Mouse (Mus musculus) embryonic facial prominence, embryonic 15.5 days (tissue): ENCODE results near the gene Atxn7. TPM values are rescaled to one million over a fixed set of nuclear protein-coding genes. Genes with fewer than 3 reads are reported as not detected.
A peak's percentile ranks its signal among the peaks of the same experiment; 100 is the strongest.
"Not testable (repeated sequence)": the region's sequence is repeated elsewhere in the genome, so short reads cannot be mapped to it uniquely, and the experiment has no call there.

Experiments
- ATAC-seq: fragments of 200-750 bp; cut with Nextera tagmentation; 2 replicates; pipeline ENCODE4 v1.8.0; 2017; ENCODE audit warnings: low read depth, moderate TSS enrichment; ENCODE audit not compliant: insufficient number of reproducible peaks, low FRiP score, low TSS enrichment
- H3K27ac ChIP-seq: fragments of 300-500 bp; sonication (generic); replicated peaks from 2 replicates; pipeline ENCODE4 v1.5.1; 2015; ENCODE audit warnings: mild to moderate bottlenecking, inconsistent platforms
- H3K27me3 ChIP-seq: fragments of 300-500 bp; sonication (generic); 2 replicates; pipeline ENCODE4 v1.6.1; 2015; ENCODE audit warnings: inconsistent platforms
- H3K36me3 ChIP-seq: fragments of 300-500 bp; sonication (generic); 2 replicates; pipeline ENCODE4 v1.6.1; 2015; ENCODE audit warnings: mild to moderate bottlenecking, inconsistent platforms
- H3K4me1 ChIP-seq: fragments of 300-500 bp; sonication (generic); 2 replicates; pipeline ENCODE4 v1.6.1; 2015; ENCODE audit warnings: inconsistent platforms
- H3K4me2 ChIP-seq: fragments of 300-500 bp; sonication (generic); replicated peaks from 2 replicates; pipeline ENCODE4 v1.6.1; 2015; ENCODE audit warnings: mild to moderate bottlenecking, inconsistent platforms
- H3K4me3 ChIP-seq: fragments of 300-500 bp; sonication (generic); replicated peaks from 2 replicates; pipeline ENCODE4 v1.5.1; 2015; ENCODE audit warnings: mild to moderate bottlenecking, inconsistent platforms
- H3K9ac ChIP-seq: fragments of 300-500 bp; sonication (generic); 2 replicates; pipeline ENCODE4 v1.6.1; 2015; ENCODE audit warnings: inconsistent platforms
- H3K9me3 ChIP-seq: fragments of 300-500 bp; sonication (generic); replicated peaks from 2 replicates; pipeline ENCODE4 v1.6.1; 2016; ENCODE audit warnings: inconsistent platforms
- WGBS: fragments of 180-500 bp; shearing (Covaris S2); methylation state at CpG from one replicate; pipeline ENCODE4 v1.1.7; 2015; 5-methylcytosine and 5-hydroxymethylcytosine counted together
- polyA plus RNA-seq: library from polyadenylated mRNA; unstranded; fragments of >200 nt; fragmentation: Nextera tagmentation; extraction: Ambion mirVana; gene quantifications from 2 replicates; pipeline ENCODE4 v1.2.1, GENCODE M21; 2015

Atxn7 gene
- polyA plus RNA-seq, 1 experiment from 2014 or later = 6.2 TPM

DNA sequence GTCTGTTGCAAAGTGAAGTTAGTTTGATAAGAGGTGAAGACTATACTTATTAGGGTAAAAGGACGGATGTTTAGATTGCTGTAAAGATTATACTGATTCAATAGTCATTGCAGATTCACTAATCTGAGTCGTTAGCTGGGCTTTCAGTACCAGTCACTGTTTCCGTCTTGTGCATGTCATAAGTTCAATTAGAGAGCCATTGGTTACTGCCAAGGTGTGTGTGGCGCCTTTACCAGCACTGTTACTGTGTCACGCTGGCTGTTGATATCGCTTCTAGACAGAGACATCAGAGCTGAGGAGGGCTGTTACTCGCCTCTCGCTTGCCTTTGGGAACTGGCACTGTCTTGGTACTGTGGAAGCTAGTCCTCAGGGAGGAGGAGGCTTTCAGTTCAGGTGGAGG, 64.6 kb downstream of the Atxn7 start:
- 90% methylated on average over 8 of the region's 8 CpGs for WGBS
- no peaks in the 10 kb centered on the region for H3K9me3 ChIP-seq
- ATAC-seq = no peak
- H3K27ac ChIP-seq = no peak overlapping the region
- H3K4me3 ChIP-seq = no peak overlapping the region
- H3K9ac ChIP-seq = no peak overlapping the region
- no peaks in the 10 kb centered on the region; the same call in 1 of the 2 replicates for H3K4me1 ChIP-seq
- H3K27me3 ChIP-seq = no peaks in the 10 kb centered on the region
- H3K4me2 ChIP-seq = no peak overlapping the region
- peaks cover 7% of the 10 kb centered on the region; the same call in 1 of the 2 replicates for H3K36me3 ChIP-seq

DNA sequence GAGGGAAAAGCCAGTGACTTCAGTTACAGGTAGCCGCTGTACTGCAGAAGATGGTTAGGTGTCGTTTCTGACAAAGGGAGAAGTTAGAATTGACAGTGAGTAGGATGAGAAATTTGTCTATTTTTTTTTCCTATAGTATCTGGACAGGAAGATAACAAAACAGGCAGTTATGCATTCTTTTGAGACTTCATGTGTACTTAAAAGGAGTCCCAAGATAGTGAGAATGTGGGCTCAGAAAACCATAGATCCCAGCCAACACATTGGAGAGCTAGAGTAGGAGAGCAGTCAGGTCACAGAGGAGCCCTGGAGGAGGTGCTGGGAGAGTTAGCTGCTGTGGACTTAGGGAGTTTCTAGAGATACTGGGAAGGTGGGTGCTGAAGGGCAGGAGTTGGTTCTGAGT, 69.4 kb downstream of the Atxn7 start:
- ATAC-seq = no peak

DNA sequence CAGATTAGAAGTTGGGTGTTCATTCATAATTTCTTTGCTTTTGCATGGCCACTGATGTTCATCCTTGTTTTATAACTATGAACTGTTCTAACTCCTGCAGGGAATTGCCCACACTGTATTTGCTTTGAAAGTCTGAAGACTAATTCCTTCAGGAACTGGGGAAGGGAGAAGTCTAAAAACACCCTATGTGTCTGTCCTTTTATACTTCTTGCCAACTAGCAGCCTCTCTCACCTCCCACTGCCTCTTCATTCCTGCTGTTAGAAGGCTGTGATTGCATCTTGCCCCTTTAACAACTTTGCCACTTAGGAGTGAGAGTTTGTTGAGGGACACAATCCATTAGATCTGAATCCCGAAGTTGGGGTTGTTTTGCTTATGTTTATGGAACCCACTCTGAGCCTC, 71.6 kb downstream of the Atxn7 start:
- 83% methylated on average over 1 of the region's 1 CpGs for WGBS

More for the DNA sequence above, 69.4 kb downstream of the Atxn7 start:
- Histone ChIP-seq H3K4me1 (no peaks in the 10 kb centered on the region; the same call in 1 of the 2 replicates), H3K27ac (no peak overlapping the region), H3K9me3 (no peaks in the 10 kb centered on the region), H3K9ac (no peak overlapping the region), H3K4me2 (no peak overlapping the region), H3K27me3 (no peaks in the 10 kb centered on the region), H3K36me3 (peaks cover 7% of the 10 kb centered on the region; the same call in 1 of the 2 replicates), H3K4me3 (no peak overlapping the region)
- WGBS = 95% methylated on average over 2 of the region's 2 CpGs

DNA sequence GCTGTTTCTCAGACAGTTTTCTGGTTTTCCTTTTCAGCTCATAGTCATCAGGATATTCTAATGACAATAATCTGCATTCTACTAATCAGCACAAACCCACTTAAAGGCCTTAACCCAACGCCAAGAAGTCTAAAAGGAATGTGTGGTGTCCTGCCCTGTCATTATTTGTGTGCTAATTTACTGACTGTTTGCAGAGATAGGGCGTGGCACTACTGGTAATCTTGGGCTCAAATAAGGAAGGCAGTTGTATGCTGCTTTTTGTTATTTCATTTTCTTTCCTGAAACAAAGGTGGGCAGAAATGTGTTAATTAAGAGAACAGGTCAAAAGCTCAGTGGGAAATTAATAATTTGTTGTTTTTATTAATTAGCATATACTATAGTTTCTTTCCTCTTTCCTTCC, 75.1 kb downstream of the Atxn7 start:
- H3K36me3 ChIP-seq = peaks cover 2% of the 10 kb centered on the region; the same call in 1 of the 2 replicates
- H3K9me3 ChIP-seq = no peaks in the 10 kb centered on the region
- H3K27ac ChIP-seq = no peak overlapping the region
- no peak for ATAC-seq
- H3K27me3 ChIP-seq = no peaks in the 10 kb centered on the region
- H3K4me1 ChIP-seq = no peaks in the 10 kb centered on the region
- H3K4me3 ChIP-seq = no peak overlapping the region
- no peak overlapping the region for H3K9ac ChIP-seq
- WGBS = 62% methylated on average over 2 of the region's 2 CpGs
- H3K4me2 ChIP-seq = no peak overlapping the region

More for the DNA sequence above, 71.6 kb downstream of the Atxn7 start:
- Histone ChIP-seq H3K4me3 (no peak overlapping the region), H3K27me3 (no peaks in the 10 kb centered on the region), H3K9me3 (no peaks in the 10 kb centered on the region), H3K27ac (no peak overlapping the region), H3K4me2 (no peak overlapping the region), H3K36me3 (peaks cover 4% of the 10 kb centered on the region; the same call in 1 of the 2 replicates), H3K9ac (no peak overlapping the region), H3K4me1 (no peaks in the 10 kb centered on the region; the same call in 1 of the 2 replicates)
- no peak for ATAC-seq

DNA sequence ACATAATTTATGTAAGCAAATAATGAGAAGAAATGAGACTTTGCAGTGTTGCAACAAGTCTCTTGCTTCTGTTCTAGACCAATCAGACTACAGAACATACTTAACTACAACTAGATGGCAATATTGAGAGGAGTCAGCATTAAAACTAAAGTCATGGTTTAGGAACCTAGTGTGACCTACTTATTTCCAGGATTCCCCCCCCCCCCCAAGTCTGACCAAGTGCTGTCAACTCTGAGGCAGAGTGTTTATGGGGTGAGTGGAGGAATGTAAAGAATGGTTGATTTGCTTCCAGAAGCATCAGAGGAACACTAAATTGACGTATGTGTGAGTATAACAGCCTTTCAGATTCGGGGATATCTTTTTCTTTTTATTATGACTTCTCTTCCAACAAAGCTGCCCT, 77.0 kb downstream of the Atxn7 start:
- 68% methylated on average over 2 of the region's 2 CpGs for WGBS
- Histone ChIP-seq H3K27ac (no peak overlapping the region), H3K9me3 (no peaks in the 10 kb centered on the region), H3K27me3 (no peaks in the 10 kb centered on the region), H3K4me1 (no peaks in the 10 kb centered on the region), H3K36me3 (peaks cover 2% of the 10 kb centered on the region; the same call in 1 of the 2 replicates), H3K9ac (no peak overlapping the region), H3K4me3 (no peak overlapping the region), H3K4me2 (no peak overlapping the region)
- ATAC-seq = no peak

DNA sequence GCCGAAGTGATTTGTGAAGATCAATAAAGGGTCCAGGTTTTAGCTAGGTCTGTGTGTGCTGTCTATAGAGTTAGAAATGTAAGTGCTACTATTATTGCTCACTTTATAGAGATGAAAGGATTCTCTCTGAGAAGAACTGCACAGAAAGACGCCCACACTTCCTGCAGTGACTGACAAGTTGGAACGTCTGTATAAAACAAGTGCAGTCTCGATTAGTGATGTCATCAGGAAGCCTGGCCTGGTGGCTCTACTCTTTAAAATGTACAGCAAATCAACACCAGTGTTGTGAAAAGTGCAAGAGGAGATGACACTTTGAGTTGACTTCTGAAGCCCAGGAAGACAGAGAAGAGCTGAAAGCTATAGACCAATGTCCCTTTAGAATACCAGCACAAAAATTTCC, 81.1 kb downstream of the Atxn7 start:
- no peak overlapping the region for H3K4me2 ChIP-seq
- H3K36me3 ChIP-seq = peaks cover 15% of the 10 kb centered on the region
- H3K27ac ChIP-seq = no peak overlapping the region
- 61% methylated on average over 4 of the region's 4 CpGs for WGBS
- no peak for ATAC-seq
- H3K4me3 ChIP-seq = no peak overlapping the region
- no peaks in the 10 kb centered on the region for H3K27me3 ChIP-seq
- H3K4me1 ChIP-seq = no peaks in the 10 kb centered on the region
- H3K9ac ChIP-seq = no peak overlapping the region
- H3K9me3 ChIP-seq = no peaks in the 10 kb centered on the region

DNA sequence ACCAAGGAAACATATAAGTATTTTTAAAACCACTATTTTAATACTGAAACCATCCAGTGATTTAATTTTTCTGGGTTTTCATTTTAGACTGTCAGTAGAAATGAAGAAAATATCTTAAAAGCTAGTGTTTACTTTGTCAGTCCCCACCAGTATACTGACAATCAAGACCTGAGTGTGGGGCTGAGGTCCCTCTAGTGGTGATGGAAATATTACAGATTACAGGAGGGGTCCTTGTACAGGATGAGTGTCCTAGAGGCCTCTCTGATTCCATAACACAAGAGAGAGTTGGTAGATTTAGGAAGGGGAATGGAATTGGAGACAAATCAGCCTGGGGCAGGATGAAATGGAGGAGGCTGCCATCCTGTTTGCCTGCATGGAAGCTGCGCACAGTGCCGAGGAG, 93.1 kb downstream of the Atxn7 start:
- Histone ChIP-seq H3K4me1 (no peaks in the 10 kb centered on the region), H3K36me3 (peaks cover 39% of the 10 kb centered on the region), H3K27ac (no peak overlapping the region), H3K27me3 (no peaks in the 10 kb centered on the region), H3K4me3 (no peak overlapping the region), H3K9me3 (no peaks in the 10 kb centered on the region), H3K9ac (no peak overlapping the region), H3K4me2 (no peak overlapping the region)
- ATAC-seq = no peak
- WGBS = 85% methylated on average over 2 of the region's 2 CpGs

DNA sequence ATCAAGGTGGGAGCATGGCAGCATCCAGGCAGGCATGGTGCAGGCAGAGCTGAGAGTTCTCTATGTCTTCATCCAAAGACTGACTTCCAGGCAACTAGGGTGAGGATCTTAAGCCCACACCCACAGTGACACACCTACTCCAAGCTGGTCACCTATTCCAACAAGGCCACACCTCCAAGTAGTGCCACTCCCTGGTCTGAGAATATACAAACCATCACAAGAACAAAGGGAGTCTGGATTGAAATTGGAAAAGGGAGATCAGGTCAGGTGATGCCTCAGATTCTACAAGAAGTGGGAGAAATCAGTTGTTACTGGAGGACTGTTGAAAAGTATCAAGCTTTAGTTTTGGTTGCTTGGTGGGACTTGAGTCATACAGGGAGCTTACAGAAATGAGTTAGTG, 98.4 kb downstream of the Atxn7 start:
- ATAC-seq, H3K9me3 ChIP-seq, H3K9ac ChIP-seq, H3K27me3 ChIP-seq, H3K4me3 ChIP-seq, H3K4me2 ChIP-seq, H3K27ac ChIP-seq: not testable (repeated sequence)
- peaks cover 21% of the 10 kb centered on the region; the same call in 1 of the 2 replicates for H3K36me3 ChIP-seq
- H3K4me1 ChIP-seq = peaks cover 13% of the 10 kb centered on the region; the same call in 1 of the 2 replicates

DNA sequence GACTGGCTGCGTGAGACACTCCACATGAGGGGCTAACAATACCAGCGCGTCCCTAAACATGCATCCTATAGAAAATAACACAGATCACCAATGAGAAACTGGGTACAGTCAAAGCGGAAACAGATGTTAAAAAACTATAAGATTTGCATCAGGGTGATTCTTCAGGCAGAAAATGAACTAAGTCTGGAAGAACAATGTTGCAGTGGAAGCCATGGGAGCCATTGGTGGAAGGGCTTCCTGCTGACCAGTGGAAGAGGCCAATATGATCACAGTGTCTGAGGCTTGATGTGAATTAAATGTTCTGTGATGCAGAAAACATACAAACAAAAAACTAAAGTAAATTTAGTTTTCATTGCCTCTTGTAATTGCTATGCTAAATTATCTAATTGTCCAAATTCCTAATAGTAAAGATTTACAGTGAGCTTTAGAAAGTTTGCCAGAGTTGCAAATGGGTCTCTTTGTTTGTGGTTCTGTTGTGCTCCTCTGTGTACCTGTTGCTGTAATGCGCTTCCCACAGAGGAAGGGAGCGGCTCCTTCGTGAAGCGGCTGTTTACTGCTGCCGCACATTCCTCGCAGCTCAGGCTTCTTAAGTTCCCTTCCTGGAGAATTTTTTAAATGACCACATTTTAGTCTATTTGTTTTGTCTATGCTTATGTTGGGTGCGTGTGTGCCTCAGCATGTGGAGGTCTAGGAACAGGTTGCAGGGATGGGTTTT, 101.4 kb downstream of the Atxn7 start:
- Histone ChIP-seq H3K9me3 (no peaks in the 10 kb centered on the region), H3K4me2 (no peak overlapping the region), H3K4me3 (no peak overlapping the region), H3K36me3 (no peaks in the 10 kb centered on the region), H3K9ac (no peak overlapping the region), H3K4me1 (peaks cover 21% of the 10 kb centered on the region), H3K27ac (no peak overlapping the region), H3K27me3 (no peaks in the 10 kb centered on the region)
- WGBS = 65% methylated on average over 11 of the region's 11 CpGs
- ATAC-seq = no peak

DNA sequence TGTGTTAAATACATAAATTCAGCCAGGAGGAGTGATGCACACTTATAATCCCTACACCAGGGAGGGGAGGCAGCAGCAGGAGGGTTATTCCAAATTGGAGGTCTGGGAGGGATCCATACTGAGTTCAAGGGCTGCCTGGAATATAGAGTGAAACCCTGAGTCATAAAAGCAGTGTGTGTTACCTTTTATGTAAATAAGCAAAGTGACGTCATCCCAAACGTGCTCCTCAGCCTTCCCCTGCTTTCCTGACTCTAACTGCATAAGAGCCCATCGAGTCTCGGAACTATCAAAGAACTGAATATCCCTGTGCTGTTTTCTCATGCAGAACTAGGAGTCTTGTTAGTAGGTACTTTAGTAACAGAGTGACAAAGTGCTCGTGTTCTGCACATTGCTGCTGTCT, 102.1 kb downstream of the Atxn7 start:
- no peaks in the 10 kb centered on the region for H3K9me3 ChIP-seq
- no peak for ATAC-seq
- H3K27ac ChIP-seq = no peak overlapping the region
- no peaks in the 10 kb centered on the region for H3K36me3 ChIP-seq
- WGBS = 55% methylated on average over 5 of the region's 5 CpGs
- no peaks in the 10 kb centered on the region for H3K27me3 ChIP-seq
- H3K4me3 ChIP-seq = no peak overlapping the region
- H3K4me2 ChIP-seq = no peak overlapping the region
- H3K4me1 ChIP-seq = peaks cover 28% of the 10 kb centered on the region
- H3K9ac ChIP-seq = no peak overlapping the region

DNA sequence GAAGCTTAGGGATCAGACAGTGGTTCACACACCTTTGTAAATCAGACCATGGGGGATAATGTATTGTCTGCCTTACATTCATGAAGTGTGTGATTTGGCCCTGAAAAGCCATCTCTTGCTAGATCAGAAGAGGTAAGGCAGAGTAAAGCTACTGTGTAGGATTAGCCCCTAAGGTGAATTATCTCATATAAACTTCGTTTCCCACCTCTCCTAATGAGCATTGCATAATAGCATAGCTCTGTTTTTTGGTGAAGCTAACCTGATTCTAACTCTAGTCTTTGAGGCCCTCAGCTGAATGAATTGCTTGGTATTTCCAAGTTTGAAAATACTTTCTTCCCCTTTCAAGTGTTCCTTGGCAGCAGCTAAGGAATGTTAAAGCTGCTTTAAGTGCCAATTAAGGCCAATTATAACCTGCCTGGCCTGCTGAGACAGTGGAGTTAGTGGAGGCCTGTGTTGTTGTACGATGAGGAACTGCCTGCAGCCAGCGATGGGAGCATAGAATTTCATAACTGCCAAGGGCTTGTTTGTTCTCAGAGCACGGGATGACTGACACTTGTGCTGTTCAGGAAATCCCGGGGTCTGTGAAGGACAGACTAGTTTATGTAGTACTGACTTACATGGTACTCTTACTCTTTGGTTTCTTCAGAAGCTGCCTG, 103.4 kb downstream of the Atxn7 start:
- H3K9me3 ChIP-seq = no peaks in the 10 kb centered on the region
- H3K9ac ChIP-seq = no peak overlapping the region
- 11% methylated on average over 5 of the region's 5 CpGs for WGBS
- no peak overlapping the region for H3K4me3 ChIP-seq
- no peak overlapping the region for H3K4me2 ChIP-seq
- H3K4me1 ChIP-seq = peaks cover 29% of the 10 kb centered on the region
- ATAC-seq = peak; percentile 62; the same call in 1 of the 2 replicates
- H3K27ac ChIP-seq = peak overlapping the region; percentile 55
- no peaks in the 10 kb centered on the region for H3K27me3 ChIP-seq
- H3K36me3 ChIP-seq = no peaks in the 10 kb centered on the region
